ENCODE assay signal across 16 mouse cellular contexts in genomic region chr14:3116051-3116450, GRCm38 (mm10). TPM values are rescaled to one million over a fixed set of nuclear protein-coding genes. Genes with fewer than 3 reads are reported as not detected.
DNase-seq lines count a peak whose midpoint lies in the region.
"Not testable (repeated sequence)": the region's sequence is repeated elsewhere in the genome, so short reads cannot be mapped to it uniquely, and the experiment has no call there.
"Had no signal": no experiment of that assay in that cellular context is flagged by ENCODE, and none has a peak within 500 bp of the region (broad histone marks: within the 10 kb centered on the region; RNA-seq: fewer than 3 reads in every experiment).

No protein-coding gene starts in this region.

- DNase-seq in adrenal gland, adult (ENCODE audit: inconsistent age in 2 of 2, low spot score in 1 of 2) = peak; percentile 13 to 48
- DNase-seq in frontal cortex, adult 2 months (ENCODE audit: extremely low spot score in 1 of 2, low spot score in 1 of 2) = peak; percentile 0 to 16
- peak; percentile 7 to 12 for DNase-seq in heart, adult 9 months (ENCODE audit: low spot score in 2 of 2)
- DNase-seq in layer of hippocampus, adult 18-20 months (ENCODE audit: low spot score in 2 of 2) = peak; percentile 2 to 28
- DNase-seq in left cerebral cortex, postnatal 14 days (ENCODE audit: low spot score in 2 of 2) = peak; percentile 1 to 8
- DNase-seq in ovary, postnatal 10 days (ENCODE audit: low spot score) = peak; percentile 18
- DNase-seq in spleen, postnatal 4 days (ENCODE audit: low spot score in 2 of 2) = peak; percentile 14 to 58
- peak; percentile 2 for DNase-seq in urinary bladder, postnatal 14 days (ENCODE audit: low spot score)

- intact Hi-C loops in left cerebral cortex, postnatal 14 days (cut with DNase I) = not testable (repeated sequence)

RNA-seq across cellular contexts. Expression of gene Gm10340, which starts 17.7 kb away (rescaled TPM):
- polyA plus RNA-seq in frontal cortex, adult 2 months (2012; rRNA removed) = not detected in 2 replicates
- not detected for total RNA-seq in layer of hippocampus, adult 18-20 months (2021)
- total RNA-seq in left cerebral cortex, postnatal 14 days (2021) = not detected
- total RNA-seq: adrenal gland, postnatal 14 days; hindbrain, postnatal 0 days had no signal
- polyA plus RNA-seq: heart, embryonic 14.5 days; hindbrain, postnatal 0 days; limb, embryonic 12.5 days; liver, postnatal 0 days; midbrain, embryonic 10.5 days; myocyte; stomach, embryonic 15.5 days had no signal

Comparison
In these comparisons a context has a peak if more than half of its experiments do, and no peak if none do; other contexts are left out.
1. Peak in every context shown above with its lines: DNase-seq.